Mouse (Mus musculus) hindbrain, embryonic 11.5 days (tissue): ENCODE measurements at regions not wholly inside any gene's neighbourhood (a gene's known extent, or its start where the extent isn't known, plus 50 kb on each side); places are given as distances from the start of the nearest gene placed in this dataset.
A peak's percentile ranks its signal among the peaks of the same experiment; 100 is the strongest.

ENCODE experiments used
- ATAC-seq: fragments of 200-750 bp; cut with Nextera tagmentation; 2 replicates; pipeline ENCODE4 v1.8.0; 2017; ENCODE audit warnings: mild to moderate bottlenecking, moderate TSS enrichment, moderate library complexity; ENCODE audit not compliant: low FRiP score
- DNase-seq: peaks from one replicate; pipeline ENCODE4 v3.0.0-alpha.2; 2015; ENCODE audit warnings: low spot score
- H3K27ac ChIP-seq: fragments of 300-500 bp; sonication (generic); 2 replicates; pipeline ENCODE4 v1.5.1; 2014; ENCODE audit warnings: mild to moderate bottlenecking, low read depth, low read length
- H3K27me3 ChIP-seq: fragments of 300-500 bp; sonication (generic); 2 replicates; pipeline ENCODE4 v1.6.1; 2014; ENCODE audit warnings: mild to moderate bottlenecking, low read length, moderate library complexity, mixed read lengths; ENCODE audit not compliant: control insufficient read depth, insufficient read depth
- H3K36me3 ChIP-seq: fragments of 300-500 bp; sonication (generic); 2 replicates; pipeline ENCODE4 v1.6.1; 2014; ENCODE audit warnings: mild to moderate bottlenecking, low read length, moderate library complexity, mixed read lengths; ENCODE audit not compliant: control insufficient read depth, insufficient read depth
- H3K4me1 ChIP-seq: fragments of 300-500 bp; sonication (generic); replicated peaks from 2 replicates; pipeline ENCODE4 v1.6.1; 2014; ENCODE audit warnings: low read length, mixed read lengths; ENCODE audit not compliant: control insufficient read depth, insufficient read depth
- H3K4me2 ChIP-seq: fragments of 300-500 bp; sonication (generic); replicated peaks from 2 replicates; pipeline ENCODE4 v1.6.1; 2014; ENCODE audit warnings: mild to moderate bottlenecking, low read depth, low read length
- H3K4me3 ChIP-seq: fragments of 300-500 bp; sonication (generic); 2 replicates; pipeline ENCODE4 v1.5.1; 2014; ENCODE audit warnings: low read depth, low read length
- H3K9ac ChIP-seq: fragments of 300-500 bp; sonication (generic); 2 replicates; pipeline ENCODE4 v1.6.1; 2014; ENCODE audit warnings: low read depth, low read length
- H3K9me3 ChIP-seq: fragments of 300-500 bp; sonication (generic); 2 replicates; pipeline ENCODE4 v1.6.1; 2016; ENCODE audit warnings: low read length; ENCODE audit not compliant: control insufficient read depth
- WGBS: fragments of 180-500 bp; shearing (Covaris S2); extraction: QIAGEN DNeasy Blood & Tissue Kit; methylation state at CpG from one replicate; pipeline ENCODE4 v1.1.7; 2014; 5-methylcytosine and 5-hydroxymethylcytosine counted together

GRCm38 (mm10) chr1:186413886-186414245 lies 291.9 kb downstream of the Tgfb2 start:
- Histone ChIP-seq H3K4me2 (no peak overlapping the region), H3K27ac (no peak overlapping the region), H3K4me1 (no peaks in the 10 kb centered on the region), H3K36me3 (no peaks in the 10 kb centered on the region), H3K9me3 (no peaks in the 10 kb centered on the region), H3K9ac (no peak overlapping the region), H3K4me3 (no peak overlapping the region), H3K27me3 (no peaks in the 10 kb centered on the region)
- no peak for DNase-seq
- ATAC-seq = no peak
- WGBS = 95% methylated on average over 6 of the region's 6 CpGs

DNA sequence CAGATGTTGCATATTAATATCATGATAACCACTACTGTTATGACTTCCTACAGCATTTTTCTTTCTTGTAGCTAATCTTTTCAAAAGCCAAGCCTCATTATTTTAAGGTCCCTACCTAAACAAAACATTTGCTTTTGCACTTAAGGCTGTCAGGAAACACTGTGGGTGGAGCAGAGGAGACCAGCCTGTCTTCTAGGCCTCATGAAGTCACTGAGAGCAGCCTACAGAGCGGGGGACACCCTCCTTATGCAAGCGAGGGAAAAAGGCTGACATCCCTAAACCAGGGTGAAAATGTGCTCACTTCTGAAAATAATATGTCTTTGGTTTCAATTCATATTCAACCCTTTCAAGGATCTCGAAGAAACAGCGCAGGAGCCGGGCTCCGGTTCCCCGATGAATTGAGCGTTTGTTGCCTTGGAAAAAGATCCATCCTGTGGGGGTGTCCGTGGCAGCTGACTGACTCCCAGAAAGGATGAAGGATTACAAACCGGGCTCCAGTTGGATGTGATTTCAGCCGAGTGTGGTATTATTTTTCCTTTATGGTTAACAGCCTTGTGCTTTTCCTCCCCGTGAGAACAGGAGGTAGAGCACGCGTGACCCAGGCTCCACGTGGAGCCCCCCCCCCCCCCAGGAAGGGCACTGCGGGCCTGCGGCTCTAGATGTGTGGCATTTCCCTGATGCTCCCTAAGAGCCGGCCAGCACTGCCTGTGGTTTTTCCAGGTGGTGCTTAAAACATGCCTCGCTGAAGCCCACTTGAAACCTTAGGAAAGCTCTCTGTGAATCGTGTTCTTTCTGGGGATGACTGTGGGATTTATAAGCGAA lies 292.5 kb downstream of the Tgfb2 start:
- no peaks in the 10 kb centered on the region for H3K9me3 ChIP-seq
- H3K36me3 ChIP-seq = no peaks in the 10 kb centered on the region
- no peaks in the 10 kb centered on the region for H3K27me3 ChIP-seq
- no peak overlapping the region for H3K9ac ChIP-seq
- no peaks in the 10 kb centered on the region for H3K4me1 ChIP-seq
- no peak overlapping the region for H3K27ac ChIP-seq
- DNase-seq (no peak), ATAC-seq (no peak)
- 65% methylated on average over 21 of the region's 21 CpGs for WGBS
- H3K4me3 ChIP-seq = no peak overlapping the region
- no peak overlapping the region for H3K4me2 ChIP-seq

DNA sequence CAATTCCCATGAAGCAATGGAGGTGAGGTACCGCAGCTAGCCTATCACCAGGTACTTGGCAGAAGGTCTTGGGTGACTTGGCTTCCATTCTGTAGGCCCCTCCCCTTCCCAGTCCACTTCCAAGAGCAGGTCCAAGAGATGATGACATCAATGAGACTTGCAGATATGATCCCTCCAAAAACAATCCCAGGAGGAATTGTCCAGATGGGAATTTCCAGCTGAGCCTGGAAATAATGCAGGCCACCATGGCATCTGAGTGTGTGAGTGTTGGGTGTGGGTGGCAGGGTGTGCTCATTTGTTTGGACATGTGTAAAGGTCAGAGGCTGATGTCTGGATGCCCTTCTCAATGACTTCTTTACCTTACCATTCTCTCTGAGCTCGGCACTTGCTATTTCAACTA lies 293.5 kb downstream of the Tgfb2 start:
- no peak for DNase-seq
- Histone ChIP-seq H3K4me2 (no peak overlapping the region), H3K27ac (no peak overlapping the region), H3K4me3 (no peak overlapping the region), H3K9ac (no peak overlapping the region), H3K27me3 (no peaks in the 10 kb centered on the region), H3K36me3 (no peaks in the 10 kb centered on the region), H3K9me3 (no peaks in the 10 kb centered on the region), H3K4me1 (no peaks in the 10 kb centered on the region)
- ATAC-seq = no peak
- 75% methylated on average over 2 of the region's 2 CpGs for WGBS

DNA sequence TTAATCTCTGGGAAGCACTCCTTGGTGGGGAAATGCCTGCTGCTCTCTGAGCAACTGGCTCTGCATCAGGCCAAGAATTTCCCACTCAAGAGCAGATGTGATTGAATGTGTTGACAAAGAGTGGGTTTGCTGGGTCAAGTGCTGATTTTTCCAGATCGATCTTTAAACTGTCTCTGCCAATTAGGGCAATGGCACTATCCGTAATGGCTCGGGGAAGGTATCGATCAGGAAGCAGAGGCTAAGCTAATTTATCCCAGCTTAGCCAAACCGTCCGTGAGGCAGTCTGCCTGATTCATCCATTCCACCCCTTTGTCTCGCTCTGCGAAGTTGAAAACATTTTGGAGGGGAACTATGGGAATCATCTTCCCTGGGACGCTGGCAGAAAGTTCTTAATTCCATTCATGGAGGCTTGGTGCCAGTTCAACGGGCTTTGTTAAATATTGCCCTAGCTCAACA lies 291.9 kb upstream of the Lyplal1 start:
- DNase-seq (peak; percentile 21), ATAC-seq (no peak)
- Histone ChIP-seq H3K9me3 (no peaks in the 10 kb centered on the region), H3K27me3 (no peaks in the 10 kb centered on the region), H3K4me1 (no peaks in the 10 kb centered on the region), H3K27ac (no peak overlapping the region), H3K36me3 (no peaks in the 10 kb centered on the region), H3K4me3 (no peak overlapping the region), H3K4me2 (no peak overlapping the region), H3K9ac (no peak overlapping the region)
- 59% methylated on average over 10 of the region's 10 CpGs for WGBS

DNA sequence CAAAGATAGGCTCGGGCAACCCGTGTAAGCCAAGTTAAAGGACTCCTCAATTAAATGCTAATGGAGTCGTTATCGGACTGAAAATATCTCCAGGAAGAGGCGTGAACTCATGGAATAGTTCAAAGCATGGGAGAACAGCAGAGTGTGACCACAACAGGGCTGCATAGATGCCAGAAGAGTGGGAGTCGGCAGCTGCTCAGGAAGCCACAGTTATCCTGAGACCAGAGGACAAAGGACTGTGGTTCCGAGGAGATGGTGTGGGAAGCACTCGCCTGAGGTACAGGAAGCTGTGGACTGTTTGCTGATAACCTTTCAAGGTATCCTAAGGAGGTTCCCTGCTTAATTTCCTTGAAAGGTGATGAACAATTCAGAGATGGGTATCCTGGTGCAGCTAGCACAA lies 290.5 kb upstream of the Lyplal1 start:
- Histone ChIP-seq H3K4me1 (no peaks in the 10 kb centered on the region), H3K27ac (no peak overlapping the region), H3K4me2 (no peak overlapping the region), H3K9ac (no peak overlapping the region), H3K4me3 (no peak overlapping the region), H3K36me3 (no peaks in the 10 kb centered on the region), H3K9me3 (no peaks in the 10 kb centered on the region), H3K27me3 (no peaks in the 10 kb centered on the region)
- 82% methylated on average over 8 of the region's 8 CpGs for WGBS
- ATAC-seq (no peak), DNase-seq (no peak)

- H3K36me3 ChIP-seq = no peaks in the 10 kb centered on the region
- ATAC-seq (no peak), DNase-seq (no peak)
- H3K9ac ChIP-seq = no peak overlapping the region
- no peak overlapping the region for H3K4me3 ChIP-seq
- H3K27me3 ChIP-seq = no peaks in the 10 kb centered on the region
- no peaks in the 10 kb centered on the region for H3K4me1 ChIP-seq
- H3K27ac ChIP-seq = no peak overlapping the region
- 75% methylated on average over 5 of the region's 5 CpGs for WGBS
- no peaks in the 10 kb centered on the region for H3K9me3 ChIP-seq
- H3K4me2 ChIP-seq = no peak overlapping the region
These were observed 288.6 kb upstream of the Lyplal1 start for GRCm38 (mm10) chr1:186405693-186406092.

DNA sequence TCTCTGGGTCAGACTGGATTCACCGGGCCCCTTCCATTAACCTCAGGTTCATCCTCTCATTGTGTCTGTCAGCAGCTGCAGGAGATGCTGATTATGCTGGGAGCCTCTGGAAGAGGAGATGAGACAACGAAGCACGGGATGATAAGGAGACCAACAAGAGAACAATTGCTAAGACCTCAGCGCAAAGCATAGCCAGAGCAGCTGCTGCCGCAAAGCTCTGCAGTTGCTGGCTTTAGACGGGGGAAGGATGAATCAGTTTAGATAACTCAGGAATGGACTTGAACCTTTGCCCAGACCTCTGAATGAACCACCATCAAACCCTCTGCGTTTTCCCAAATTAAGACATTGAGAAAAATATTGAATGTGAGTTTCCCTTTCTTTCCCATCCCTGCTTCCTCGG lies 282.7 kb upstream of the Lyplal1 start:
- Histone ChIP-seq H3K36me3 (no peaks in the 10 kb centered on the region), H3K27ac (no peak overlapping the region), H3K4me2 (no peak overlapping the region), H3K9me3 (no peaks in the 10 kb centered on the region), H3K4me3 (no peak overlapping the region), H3K4me1 (no peaks in the 10 kb centered on the region), H3K27me3 (no peaks in the 10 kb centered on the region), H3K9ac (no peak overlapping the region)
- ATAC-seq (no peak), DNase-seq (peak; percentile 7)
- WGBS = 57% methylated on average over 8 of the region's 8 CpGs

GRCm38 (mm10) chr1:186393005-186393404 lies 275.9 kb upstream of the Lyplal1 start:
- no peaks in the 10 kb centered on the region for H3K36me3 ChIP-seq
- no peak overlapping the region for H3K27ac ChIP-seq
- H3K4me2 ChIP-seq = no peak overlapping the region
- no peak overlapping the region for H3K9ac ChIP-seq
- no peak for DNase-seq
- H3K4me3 ChIP-seq = no peak overlapping the region
- H3K27me3 ChIP-seq = no peaks in the 10 kb centered on the region
- no peaks in the 10 kb centered on the region for H3K9me3 ChIP-seq
- no peaks in the 10 kb centered on the region for H3K4me1 ChIP-seq
- ATAC-seq = no peak
- WGBS = 56% methylated on average over 5 of the region's 5 CpGs

DNA sequence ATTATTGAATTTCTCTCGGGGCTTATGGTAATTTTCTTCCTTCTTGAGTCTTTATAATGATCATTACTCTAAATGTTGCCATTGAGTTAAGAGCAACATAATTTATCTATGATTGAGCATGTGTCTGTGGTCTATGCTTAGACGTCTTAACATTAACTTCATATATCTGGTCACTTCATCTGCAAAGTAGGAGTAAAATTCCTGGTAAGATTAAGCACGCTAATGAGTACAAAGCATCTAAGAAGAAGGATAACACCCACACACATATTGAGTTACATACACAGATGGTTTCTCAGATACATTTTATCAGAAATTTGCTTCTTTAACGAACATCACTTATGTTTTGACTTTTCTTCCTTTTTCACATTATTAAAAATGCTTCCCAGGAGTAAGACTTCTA lies 267.3 kb upstream of the Lyplal1 start:
- ATAC-seq (no peak), DNase-seq (no peak)
- H3K27me3 ChIP-seq = no peaks in the 10 kb centered on the region
- no peaks in the 10 kb centered on the region for H3K36me3 ChIP-seq
- no peak overlapping the region for H3K9ac ChIP-seq
- no peak overlapping the region for H3K4me2 ChIP-seq
- no peak overlapping the region for H3K4me3 ChIP-seq
- 90% methylated on average over 4 of the region's 4 CpGs for WGBS
- no peaks in the 10 kb centered on the region for H3K9me3 ChIP-seq
- no peaks in the 10 kb centered on the region for H3K4me1 ChIP-seq
- H3K27ac ChIP-seq = no peak overlapping the region
